Mouse (Mus musculus): Measurements from ENCODE around the gene Etl4. TPM values are rescaled to one million over a fixed set of nuclear protein-coding genes. Genes with fewer than 3 reads are reported as not detected.
"Not testable (repeated sequence)": the region's sequence is repeated elsewhere in the genome, so short reads cannot be mapped to it uniquely, and the experiment has no call there.

Gene Etl4
- polyA plus RNA-seq, 1 experiment from 2014 or later, result 77.7 TPM

DNA sequence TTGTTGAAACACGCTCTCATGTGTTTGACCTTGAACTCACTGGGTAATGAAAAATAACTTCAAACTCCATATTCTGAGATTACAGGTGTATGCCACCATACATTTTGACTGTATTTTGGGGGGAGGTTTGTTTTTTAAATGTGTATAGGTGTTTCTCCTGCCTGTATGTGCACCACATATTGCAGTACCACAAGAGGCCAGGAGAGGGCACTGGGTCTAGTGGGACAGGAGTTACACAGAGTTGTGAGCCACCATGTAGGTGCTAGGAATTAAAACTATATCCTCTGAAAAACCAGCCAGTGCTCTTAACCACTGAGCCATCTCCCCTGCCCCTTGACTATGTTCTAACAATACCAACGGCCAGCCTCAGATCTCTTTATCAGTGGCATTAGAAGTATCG lies 766.8 kb downstream of the Etl4 start:
- ChIA-PET POLR2A (no interaction called here), CTCF (interaction anchor here (1.3 kb wide), 1 partner anchor 93 kb away, joined by 3 read pairs; no protein-coding TSS in a partner anchor)
- DNase-seq (ENCODE audit: low read depth, low spot score) (no peak), ATAC-seq (no peak)
- no peaks in the 10 kb centered on the region for H3K27me3 ChIP-seq
- peak; percentile 61 for TF ChIP-seq CTCF (IDR thresholded peaks at IDR 0.05)
- in situ Hi-C loops (cut with MboI; ENCODE audit: low pct_unique_long_range_greater_than_20kb), result loop anchor here (5.0 to 25.0 kb wide), 3 partner anchors 101 to 1139 kb away; no protein-coding TSS in a partner anchor

DNA sequence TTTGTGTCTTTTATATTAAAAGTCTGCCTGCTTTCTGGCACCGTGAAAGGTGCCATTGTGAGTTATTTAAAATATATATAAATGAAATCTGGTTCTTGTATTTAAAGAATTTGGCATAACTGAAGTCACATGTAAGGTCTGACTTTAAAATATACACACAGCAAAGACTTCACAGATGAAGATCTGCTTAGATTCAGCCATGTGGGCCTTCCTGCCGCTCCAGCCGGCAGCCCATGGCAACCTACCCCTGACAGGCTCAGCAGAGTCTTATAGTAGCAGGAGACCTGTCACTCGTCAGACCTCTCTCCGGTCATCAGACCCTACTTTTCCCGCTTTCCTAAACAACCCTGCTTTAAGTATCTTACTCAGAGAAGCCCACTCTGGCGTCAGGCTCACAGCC lies 769.2 kb downstream of the Etl4 start:
- POLR2A ChIA-PET, result no interaction called here
- ATAC-seq, result no peak
- no peaks in the 10 kb centered on the region for H3K27me3 ChIP-seq
- no peak for TF ChIP-seq CTCF (IDR thresholded peaks at IDR 0.05)
- CTCF ChIA-PET, result interaction anchor here (1.3 kb wide), 1 partner anchor 16 kb away, joined by 3 read pairs; no protein-coding TSS in a partner anchor
- in situ Hi-C loops (cut with MboI; ENCODE audit: low pct_unique_long_range_greater_than_20kb), result loop anchor here (5.0 to 25.0 kb wide), 3 partner anchors 99 to 1141 kb away; no protein-coding TSS in a partner anchor
- no peak for DNase-seq (ENCODE audit: low read depth, low spot score)

DNA sequence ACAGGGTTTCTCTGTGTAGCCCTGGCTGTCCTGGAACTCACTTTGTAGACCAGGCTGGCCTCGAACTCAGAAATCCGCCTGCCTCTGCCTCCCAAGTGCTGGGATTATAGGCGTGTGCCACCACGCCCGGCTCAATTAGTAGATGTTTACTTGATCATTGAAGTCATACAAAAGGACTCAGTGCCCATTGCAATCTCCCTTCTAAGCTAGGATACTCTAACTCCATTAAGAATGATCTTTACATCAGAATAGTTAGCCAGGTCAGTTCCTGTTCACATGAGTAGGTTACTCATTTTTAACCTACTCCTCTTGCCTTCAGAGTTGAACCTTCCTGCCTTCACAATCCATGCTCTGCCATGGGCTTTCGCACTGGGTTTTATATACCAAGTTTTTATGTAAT lies 772.6 kb downstream of the Etl4 start:
- ATAC-seq; H3K27me3 ChIP-seq; CTCF ChIA-PET; DNase-seq (ENCODE audit: low read depth, low spot score); POLR2A ChIA-PET: not testable (repeated sequence)
- in situ Hi-C loops (cut with MboI; ENCODE audit: low pct_unique_long_range_greater_than_20kb), result loop anchor here (25.0 kb wide), 1 partner anchor 1145 kb away; no protein-coding TSS in a partner anchor

DNA sequence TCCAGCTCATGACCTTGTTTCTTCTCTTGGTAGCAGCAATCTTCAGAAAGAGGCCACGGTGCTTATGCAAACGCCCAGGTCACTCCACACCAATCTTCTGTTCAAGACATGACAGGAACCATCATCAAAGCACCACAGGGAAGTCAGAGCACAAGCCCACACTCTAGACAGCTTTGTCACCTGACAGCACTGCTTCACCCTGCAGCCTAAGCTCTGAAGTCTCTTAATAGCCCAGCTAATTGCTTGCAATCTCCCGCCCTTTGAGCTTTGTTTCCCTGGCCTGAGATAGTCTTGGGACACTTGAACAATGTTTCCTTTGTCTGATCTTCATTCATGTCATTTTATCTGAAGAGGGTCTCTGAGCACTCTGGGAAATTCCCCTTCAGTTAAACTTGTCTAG lies 779.8 kb downstream of the Etl4 start:
- in situ Hi-C loops (cut with MboI; ENCODE audit: low pct_unique_long_range_greater_than_20kb), result loop anchor here (25.0 kb wide), 1 partner anchor 1152 kb away; no protein-coding TSS in a partner anchor
- no peak for ATAC-seq
- no peak for DNase-seq (ENCODE audit: low read depth, low spot score)
- CTCF ChIA-PET, result interaction anchor here (1.6 kb wide), 1 partner anchor 16 kb away, joined by 5 read pairs; no protein-coding TSS in a partner anchor
- POLR2A ChIA-PET, result no interaction called here
- no peak for TF ChIP-seq CTCF (IDR thresholded peaks at IDR 0.05)
- H3K27me3 ChIP-seq, result no peaks in the 10 kb centered on the region

DNA sequence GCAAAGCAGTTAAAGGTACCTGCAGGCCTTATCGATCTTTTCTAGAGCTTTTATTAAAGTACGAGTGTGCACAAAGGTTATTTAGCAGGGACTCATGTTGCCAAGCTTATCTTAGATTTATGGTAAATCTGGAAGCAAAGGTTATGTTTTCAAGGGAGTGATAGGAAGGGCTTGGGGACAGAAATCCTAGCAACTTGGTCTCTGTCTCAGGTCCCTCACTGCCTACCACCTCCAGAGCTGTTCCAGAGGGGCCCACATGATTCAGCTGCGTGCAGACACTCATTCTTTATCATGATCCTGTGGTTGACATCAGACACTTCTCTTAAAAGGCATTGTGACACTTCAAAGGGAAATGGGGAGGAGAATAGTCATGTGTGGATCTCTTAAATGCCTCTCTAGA lies 783.3 kb downstream of the Etl4 start:
- DNase-seq (ENCODE audit: low read depth, low spot score) (no peak), ATAC-seq (no peak)
- TF ChIP-seq CTCF (IDR thresholded peaks at IDR 0.05), result no peak
- POLR2A ChIA-PET, result no interaction called here
- no peaks in the 10 kb centered on the region for H3K27me3 ChIP-seq
- in situ Hi-C loops (cut with MboI; ENCODE audit: low pct_unique_long_range_greater_than_20kb), result loop anchor here (25.0 kb wide), 1 partner anchor 1156 kb away; no protein-coding TSS in a partner anchor
- CTCF ChIA-PET, result no interaction called here

DNA sequence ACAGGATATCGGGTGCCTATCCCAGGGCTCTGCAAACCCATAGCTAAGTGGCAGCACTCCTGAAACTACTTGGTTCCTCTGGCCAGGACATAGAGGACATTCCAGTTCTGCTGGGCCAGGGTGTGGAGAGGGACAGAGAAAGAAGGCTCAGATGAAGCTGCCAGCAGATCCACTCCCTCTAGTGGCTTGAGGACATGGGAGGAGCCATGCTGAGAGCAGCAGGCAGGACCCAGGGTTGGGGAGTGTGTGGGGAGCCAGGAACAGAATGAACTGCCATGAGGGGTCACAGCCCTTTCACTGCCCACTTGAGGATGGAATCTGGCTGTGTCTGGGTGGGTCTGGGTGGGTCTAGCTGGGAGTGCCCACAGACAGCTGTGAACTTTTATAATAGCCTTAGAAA lies 784.2 kb downstream of the Etl4 start:
- no peak for TF ChIP-seq CTCF (IDR thresholded peaks at IDR 0.05)
- no peak for ATAC-seq
- ChIA-PET CTCF (interaction anchor here (1.6 kb wide), 1 partner anchor 22 kb away, joined by 4 read pairs; no protein-coding TSS in a partner anchor), POLR2A (no interaction called here)
- DNase-seq (ENCODE audit: low read depth, low spot score), result no peak
- in situ Hi-C loops (cut with MboI; ENCODE audit: low pct_unique_long_range_greater_than_20kb), result loop anchor here (25.0 kb wide), 1 partner anchor 1156 kb away; no protein-coding TSS in a partner anchor
- H3K27me3 ChIP-seq, result no peaks in the 10 kb centered on the region

DNA sequence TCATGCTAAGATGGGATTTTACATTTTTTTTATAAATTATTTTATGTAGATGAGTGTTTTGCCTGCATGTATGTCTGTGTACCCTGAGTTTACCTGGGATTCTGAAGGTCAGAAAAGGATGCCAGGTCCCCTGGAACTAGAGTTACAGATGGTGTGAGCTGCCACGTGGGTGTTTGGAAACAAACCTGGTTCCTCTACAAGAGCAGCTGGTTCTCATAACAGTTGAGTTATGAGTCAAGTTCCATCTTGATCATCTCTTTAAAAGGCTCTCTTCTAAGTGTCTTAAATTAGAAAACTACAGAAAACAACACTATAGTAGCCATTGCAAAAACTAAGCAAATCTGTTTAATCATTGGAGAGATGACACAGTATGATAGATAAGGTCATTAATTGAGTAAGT lies 788.1 kb downstream of the Etl4 start:
- ChIA-PET POLR2A (no interaction called here), CTCF (no interaction called here)
- ATAC-seq (no peak), DNase-seq (ENCODE audit: low read depth, low spot score) (no peak)
- H3K27me3 ChIP-seq, result no peaks in the 10 kb centered on the region
- in situ Hi-C loops (cut with MboI; ENCODE audit: low pct_unique_long_range_greater_than_20kb), result loop anchor here (25.0 kb wide), 1 partner anchor 1160 kb away; no protein-coding TSS in a partner anchor
- TF ChIP-seq CTCF (IDR thresholded peaks at IDR 0.05), result no peak

DNA sequence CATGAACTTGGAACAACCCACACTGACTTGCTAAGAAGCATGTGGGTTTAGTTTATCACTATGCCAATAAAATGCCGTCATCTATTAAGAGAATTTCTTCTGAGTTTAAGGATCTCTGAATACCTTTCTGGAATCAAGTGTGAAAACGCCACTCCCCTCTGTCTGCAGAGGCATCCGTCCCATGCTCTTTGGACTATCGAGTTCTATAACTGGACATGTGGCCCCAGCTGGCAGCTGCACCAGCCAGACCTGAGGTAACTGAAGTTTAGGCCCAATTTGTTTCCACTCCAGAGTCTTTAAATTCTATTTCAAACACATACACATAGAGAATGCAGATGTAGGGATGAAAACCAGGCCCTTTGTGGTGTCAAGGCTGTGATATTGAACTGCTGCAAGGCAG lies 795.5 kb downstream of the Etl4 start:
- no peak for TF ChIP-seq CTCF (IDR thresholded peaks at IDR 0.05)
- ATAC-seq (no peak), DNase-seq (ENCODE audit: low read depth, low spot score) (no peak)
- in situ Hi-C loops (cut with MboI; ENCODE audit: low pct_unique_long_range_greater_than_20kb), result no loop called here
- CTCF ChIA-PET, result no interaction called here
- POLR2A ChIA-PET, result no interaction called here
- no peaks in the 10 kb centered on the region for H3K27me3 ChIP-seq

DNA sequence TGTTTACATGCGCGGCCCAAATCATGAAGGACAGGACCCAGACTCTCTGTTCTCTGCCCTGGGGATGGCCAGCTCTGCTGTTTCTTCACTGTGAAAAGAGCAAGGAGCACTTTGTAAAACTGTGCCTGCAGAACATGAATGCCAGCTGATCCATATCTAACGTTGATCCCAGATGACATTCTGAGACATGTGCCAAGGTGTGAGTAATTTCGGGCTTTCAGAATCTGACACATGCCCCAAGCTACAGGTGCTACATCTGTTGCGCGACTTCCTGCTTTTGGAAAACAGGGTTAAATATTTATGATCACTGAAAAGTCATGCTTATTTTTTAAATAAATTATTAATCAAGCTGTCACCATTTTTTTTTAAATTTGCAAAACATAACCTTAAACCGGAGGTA lies 801.0 kb downstream of the Etl4 start:
- in situ Hi-C loops (cut with MboI; ENCODE audit: low pct_unique_long_range_greater_than_20kb), result no loop called here
- ATAC-seq, result no peak

DNA sequence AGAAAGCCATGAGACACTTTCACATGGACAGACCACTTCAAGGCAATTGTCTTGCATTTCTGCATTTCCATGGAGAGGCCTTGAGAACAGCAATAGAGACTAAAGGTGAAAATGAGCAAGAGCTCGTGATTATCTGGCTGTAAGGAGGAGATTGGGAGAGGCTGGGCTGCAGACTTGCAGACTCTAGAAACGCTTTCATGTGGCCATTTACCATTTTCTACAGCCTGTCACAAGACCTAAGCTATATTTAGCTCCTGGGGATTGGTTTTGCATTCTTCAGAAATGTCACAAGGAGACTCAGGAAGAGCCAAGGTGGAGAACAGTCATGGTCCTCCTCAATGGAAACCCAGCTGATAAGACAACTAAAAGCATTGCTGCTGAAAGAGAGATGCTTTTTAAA lies 801.4 kb downstream of the Etl4 start:
- no peak for TF ChIP-seq CTCF (IDR thresholded peaks at IDR 0.05)
- in situ Hi-C loops (cut with MboI; ENCODE audit: low pct_unique_long_range_greater_than_20kb), result no loop called here

More for the DNA sequence above, 801.0 kb downstream of the Etl4 start:
- ChIA-PET CTCF (no interaction called here), POLR2A (no interaction called here)
- DNase-seq (ENCODE audit: low read depth, low spot score), result no peak
- no peaks in the 10 kb centered on the region for H3K27me3 ChIP-seq
- no peak for TF ChIP-seq CTCF (IDR thresholded peaks at IDR 0.05)

DNA sequence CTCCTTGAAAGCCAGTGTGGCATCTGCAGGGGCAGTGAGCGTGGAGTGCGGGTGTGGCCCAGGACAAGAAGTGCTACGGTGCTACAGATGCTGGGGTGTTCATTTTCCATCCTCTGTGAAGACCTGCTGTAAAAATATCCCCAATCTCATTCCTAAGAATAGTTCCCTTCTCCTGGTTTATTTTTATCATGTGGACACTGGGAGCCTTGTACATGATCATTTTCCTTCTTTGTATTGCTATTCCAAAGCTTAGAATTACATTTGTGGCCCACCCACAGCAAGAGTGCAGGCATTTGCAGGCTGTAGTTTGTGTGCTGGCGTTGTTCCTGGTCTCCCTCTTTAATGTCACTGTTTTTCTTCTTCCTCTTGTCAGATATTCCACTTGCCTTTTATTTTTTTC lies 809.5 kb downstream of the Etl4 start:
- no peak for ATAC-seq
- CTCF ChIA-PET, result no interaction called here
- no peak for TF ChIP-seq CTCF (IDR thresholded peaks at IDR 0.05)
- POLR2A ChIA-PET, result no interaction called here
- DNase-seq (ENCODE audit: low read depth, low spot score), result no peak
- H3K27me3 ChIP-seq, result no peaks in the 10 kb centered on the region
- in situ Hi-C loops (cut with MboI; ENCODE audit: low pct_unique_long_range_greater_than_20kb), result no loop called here

More for the DNA sequence above, 801.4 kb downstream of the Etl4 start:
- H3K27me3 ChIP-seq, result no peaks in the 10 kb centered on the region
- ChIA-PET CTCF (no interaction called here), POLR2A (no interaction called here)
- ATAC-seq (no peak), DNase-seq (ENCODE audit: low read depth, low spot score) (no peak)

DNA sequence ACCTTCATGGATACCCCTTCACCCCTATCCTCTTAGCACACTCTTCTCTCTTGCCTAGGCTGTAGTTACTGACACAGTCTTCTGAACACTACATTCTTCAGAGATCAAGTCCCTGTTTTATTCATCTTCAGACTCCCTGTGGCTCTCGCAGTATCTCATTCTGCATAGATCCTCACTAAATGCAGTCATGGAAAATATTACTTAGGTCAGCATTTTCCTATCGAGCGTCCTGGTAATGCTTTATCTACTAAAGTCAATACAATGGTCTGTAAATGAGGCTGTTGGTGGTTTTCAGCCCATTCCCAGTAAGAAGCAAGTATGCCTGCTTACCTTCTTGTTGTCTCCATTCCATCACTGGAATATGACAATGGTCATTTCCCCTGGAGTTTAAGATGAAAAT lies 811.5 kb downstream of the Etl4 start:
- H3K27me3 ChIP-seq, result no peaks in the 10 kb centered on the region
- ATAC-seq (no peak), DNase-seq (ENCODE audit: low read depth, low spot score) (no peak)
- TF ChIP-seq CTCF (IDR thresholded peaks at IDR 0.05), result no peak
- ChIA-PET CTCF (interaction anchor here (0.6 kb wide), 1 partner anchor 12 kb away, joined by 3 read pairs; no protein-coding TSS in a partner anchor), POLR2A (no interaction called here)
- in situ Hi-C loops (cut with MboI; ENCODE audit: low pct_unique_long_range_greater_than_20kb), result no loop called here

Measured in Patski (cell line).